Mouse (Mus musculus) gastrocnemius, postnatal 10 days (tissue): Measurements from ENCODE around the gene Rab33b. TPM values are rescaled to one million over a fixed set of nuclear protein-coding genes. Genes with fewer than 3 reads are reported as not detected.
"Not testable (repeated sequence)": the region's sequence is repeated elsewhere in the genome, so short reads cannot be mapped to it uniquely, and the experiment has no call there.

Experiments
- DNase-seq: peaks from one replicate; pipeline ENCODE4 v3.0.0; 2021; ENCODE audit warnings: mixed read lengths
- long read RNA-seq, 2 experiments: library from polyadenylated mRNA; stranded (forward); transcript quantifications; one replicate each; pipeline ENCODE4 v2.0.0; 2021
- total RNA-seq, 2 experiments: library from RNA; stranded (reverse); gene quantifications; 2 replicates each; pipeline ENCODE4 v1.2.3; 2021

Gene Rab33b
- 10 to 100 TPM; 12.1 to 13.4 TPM for total RNA-seq
- long read RNA-seq, experiment 1, transcript Rab33b-201 (2 exons, 3,492 nt): major isoform, 33 of 35 reads
- long read RNA-seq, experiment 1, partial matches to known transcripts: 0 of 35 reads
- long read RNA-seq, experiment 1, other reads (novel, unspliced or antisense): 1 of 35 reads
- long read RNA-seq, experiment 2, transcript Rab33b-201 (2 exons, 3,492 nt): major isoform, 16 of 18 reads
- long read RNA-seq, experiment 2, partial matches to known transcripts: 0 of 18 reads
- long read RNA-seq, experiment 2, other reads (novel, unspliced or antisense): 1 of 18 reads

- peak; percentile 96 for DNase-seq
Observed at GRCm38 (mm10) chr3:51483741-51484359, at the start of gene Rab33b. Rab33b (plus strand) TSS chr3:51483920.

GRCm38 (mm10) chr3:51434364-51434763 lies 49.4 kb upstream of the Rab33b start:
- not testable (repeated sequence) for DNase-seq

- no peak for DNase-seq
Observed at GRCm38 (mm10) chr3:51434871-51435595, 48.7 kb upstream of the Rab33b start.

GRCm38 (mm10) chr3:51468530-51468929 lies 15.2 kb upstream of the Rab33b start:
- no peak for DNase-seq

- no peak for DNase-seq
Observed at GRCm38 (mm10) chr3:51475706-51476105, 8.0 kb upstream of the Rab33b start.

- no peak for DNase-seq
Observed at GRCm38 (mm10) chr3:51479893-51480292, 3.8 kb upstream of the Rab33b start.

GRCm38 (mm10) chr3:51481059-51481458 lies 2.7 kb upstream of the Rab33b start:
- peak; percentile 47 for DNase-seq

- DNase-seq: no peak
Observed at GRCm38 (mm10) chr3:51481881-51482280, 1.8 kb upstream of the Rab33b start.

GRCm38 (mm10) chr3:51482781-51483180 lies 939 bp upstream of the Rab33b start:
- no peak for DNase-seq

GRCm38 (mm10) chr3:51484370-51484769 lies 650 bp downstream of the Rab33b start:
- no peak for DNase-seq

GRCm38 (mm10) chr3:51485347-51485746 lies 1.6 kb downstream of the Rab33b start:
- DNase-seq: no peak

- DNase-seq: peak; percentile 20
Observed at GRCm38 (mm10) chr3:51486491-51487195, 2.9 kb downstream of the Rab33b start.

- DNase-seq: no peak
Observed at GRCm38 (mm10) chr3:51490088-51490753, 6.5 kb downstream of the Rab33b start.

- DNase-seq: no peak
Observed at GRCm38 (mm10) chr3:51493272-51493838, 9.6 kb downstream of the Rab33b start.

- no peak for DNase-seq
Observed at GRCm38 (mm10) chr3:51494466-51494865, 10.7 kb downstream of the Rab33b start.

- DNase-seq: no peak
Observed at GRCm38 (mm10) chr3:51495646-51496045, 11.9 kb downstream of the Rab33b start.

- DNase-seq: no peak
Observed at GRCm38 (mm10) chr3:51497978-51498377, 14.3 kb downstream of the Rab33b start.

GRCm38 (mm10) chr3:51498659-51499058 lies 14.9 kb downstream of the Rab33b start:
- no peak for DNase-seq

GRCm38 (mm10) chr3:51499876-51500275 lies 16.2 kb downstream of the Rab33b start:
- DNase-seq: no peak

GRCm38 (mm10) chr3:51504385-51504952 lies 20.7 kb downstream of the Rab33b start:
- no peak for DNase-seq

- peak; percentile 26 for DNase-seq
Observed at GRCm38 (mm10) chr3:51505465-51505864, 21.7 kb downstream of the Rab33b start.
